Mouse (Mus musculus): ENCODE data around the gene Angel1. TPM values are rescaled to one million over a fixed set of nuclear protein-coding genes. Genes with fewer than 3 reads are reported as not detected.

Gene Angel1
- polyA plus RNA-seq, 2 experiments from 2014 or later = 4.0 to 5.7 TPM

DNA sequence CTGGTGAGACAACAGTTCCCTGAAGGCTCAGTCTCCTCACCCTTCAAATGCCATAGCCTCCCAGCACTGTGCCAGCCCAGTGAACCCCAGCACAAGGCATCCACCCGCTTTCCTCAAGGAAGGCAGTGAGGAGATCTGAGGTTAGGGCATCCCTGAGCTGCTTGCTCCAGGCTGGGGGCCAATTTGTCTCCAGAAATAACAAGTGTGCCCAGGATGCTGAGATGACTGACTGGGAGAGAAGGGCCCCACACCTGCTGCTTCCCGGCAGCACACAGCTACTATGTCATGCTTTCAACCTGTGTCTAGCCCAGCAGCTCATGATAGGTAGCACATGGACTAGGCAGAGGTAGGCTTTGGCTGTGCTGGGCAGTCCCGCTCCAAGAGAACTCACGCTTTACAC lies 24.8 kb downstream of the Angel1 start:
- ATAC-seq = no peak

DNA sequence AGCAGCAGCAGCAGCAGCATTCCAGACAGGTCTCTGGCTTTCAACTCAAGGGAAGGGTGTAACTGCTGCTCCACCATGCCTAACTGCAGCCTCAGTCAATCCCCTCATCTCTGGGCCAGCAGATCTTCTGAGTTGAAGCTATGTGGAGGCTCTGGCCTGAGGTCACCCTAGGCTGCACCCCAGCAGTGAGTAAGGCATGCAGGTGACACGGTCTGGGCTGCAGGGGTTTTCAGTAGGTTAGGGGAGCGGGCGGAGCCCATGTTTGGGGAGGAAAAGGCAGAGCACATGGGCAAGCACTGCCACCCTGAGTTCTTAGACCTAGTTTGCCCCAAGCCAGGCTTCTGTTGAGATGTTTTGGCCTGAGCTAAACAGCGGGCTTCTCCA lies 25.3 kb downstream of the Angel1 start:
- ATAC-seq = no peak

DNA sequence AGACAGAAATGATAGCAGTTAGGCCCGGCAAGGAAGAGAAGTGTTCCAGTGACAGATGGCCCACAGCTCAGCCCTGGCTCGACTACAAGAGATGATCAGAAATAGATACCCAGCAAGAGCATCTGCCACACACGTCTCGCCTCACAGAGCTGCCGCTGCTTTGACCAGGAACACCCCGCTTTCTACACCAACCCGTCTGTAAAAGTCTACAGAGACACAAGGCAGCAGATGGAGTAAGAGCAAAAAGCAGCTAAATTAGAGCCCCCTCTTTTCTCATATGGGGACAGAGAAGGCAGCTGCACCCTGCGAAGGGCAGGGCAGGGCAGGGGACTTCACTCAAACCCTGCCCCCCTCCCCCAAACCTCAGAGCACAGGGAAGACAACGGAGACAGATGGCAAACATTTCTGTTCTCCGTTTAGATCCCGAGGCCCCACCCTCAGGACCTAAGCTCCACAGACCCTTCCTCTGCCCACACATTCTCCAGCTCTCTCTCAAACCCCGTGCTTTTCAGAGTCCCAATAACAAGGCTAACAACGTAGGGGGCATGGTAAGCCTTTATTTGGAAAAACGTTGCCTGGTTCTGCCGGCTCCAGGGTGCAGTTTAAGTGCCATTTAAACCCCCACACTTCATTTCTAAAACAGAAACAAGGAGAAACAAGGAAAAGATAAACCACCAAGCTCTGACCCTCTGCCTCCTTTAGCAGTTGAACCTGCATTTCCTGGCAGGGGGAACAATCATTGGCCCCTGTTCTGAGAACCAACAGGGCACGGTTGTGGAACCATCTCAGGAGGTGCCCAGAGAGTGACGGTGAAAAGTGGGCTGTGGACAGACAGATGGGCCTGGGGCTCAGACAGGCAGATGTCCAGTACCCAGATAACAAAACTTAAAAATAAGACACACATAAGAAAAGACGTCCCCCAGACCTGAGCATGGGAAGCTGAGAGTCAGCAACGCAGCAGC lies 26.0 kb downstream of the Angel1 start:
- no peak for ATAC-seq

DNA sequence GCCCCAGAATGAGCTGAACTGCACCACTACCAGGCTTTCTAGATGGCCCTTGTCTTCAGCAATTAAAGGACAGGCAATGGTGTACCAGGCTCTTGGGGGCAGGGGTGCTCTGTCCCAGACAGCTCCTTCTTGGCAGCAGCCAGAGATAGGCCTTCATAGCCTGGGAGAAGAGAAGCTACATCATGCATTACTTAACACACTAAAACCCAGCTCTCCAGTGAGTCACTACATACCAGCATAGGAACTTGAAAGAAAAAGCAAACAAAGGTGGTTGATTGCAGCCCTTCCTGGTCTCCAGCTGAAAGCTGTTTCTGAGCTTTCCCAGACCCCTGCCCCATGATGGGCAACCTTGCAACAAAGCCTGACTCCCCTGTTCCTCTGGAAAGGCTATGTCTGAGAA lies 27.7 kb downstream of the Angel1 start:
- no peak for ATAC-seq

DNA sequence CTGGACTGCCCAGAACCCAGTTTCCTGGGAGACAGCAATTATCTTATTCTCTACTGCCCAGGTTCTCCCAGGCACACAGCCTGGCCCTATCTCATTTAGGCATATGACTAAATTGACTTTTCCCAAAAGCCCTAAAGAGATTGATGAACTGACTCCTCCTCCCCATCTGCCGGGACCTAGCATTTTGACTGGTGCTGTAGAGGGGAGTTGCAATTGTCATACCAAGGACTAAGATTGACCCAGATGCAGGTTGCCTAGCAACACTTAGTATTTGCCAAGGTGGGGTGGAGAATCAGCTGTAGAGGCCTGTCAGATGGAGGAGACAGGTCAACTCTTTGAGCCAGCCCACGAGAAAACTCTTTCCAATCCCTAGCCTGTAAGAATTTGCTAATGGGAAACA lies 28.3 kb downstream of the Angel1 start:
- no peak for ATAC-seq

DNA sequence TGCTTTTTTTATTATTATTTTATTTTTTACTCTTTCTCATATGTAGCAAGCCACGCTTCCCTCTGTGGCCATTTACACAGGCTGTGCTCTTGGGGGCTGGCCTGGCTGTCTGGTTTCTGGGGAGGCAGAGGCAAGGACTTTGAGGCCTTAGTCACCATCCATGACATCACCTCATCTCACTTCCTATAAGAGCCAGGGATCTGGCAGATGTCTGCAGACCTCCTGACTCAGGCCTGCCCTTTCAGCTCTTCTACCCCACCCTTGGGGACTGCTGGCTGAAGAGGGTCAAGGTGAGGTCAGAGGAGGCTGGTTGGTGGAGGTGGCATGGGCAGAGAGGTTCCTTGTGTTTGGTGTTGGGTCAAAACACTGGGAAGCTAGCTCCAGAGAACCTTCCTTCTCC lies 31.8 kb downstream of the Angel1 start:
- ATAC-seq = no peak

DNA sequence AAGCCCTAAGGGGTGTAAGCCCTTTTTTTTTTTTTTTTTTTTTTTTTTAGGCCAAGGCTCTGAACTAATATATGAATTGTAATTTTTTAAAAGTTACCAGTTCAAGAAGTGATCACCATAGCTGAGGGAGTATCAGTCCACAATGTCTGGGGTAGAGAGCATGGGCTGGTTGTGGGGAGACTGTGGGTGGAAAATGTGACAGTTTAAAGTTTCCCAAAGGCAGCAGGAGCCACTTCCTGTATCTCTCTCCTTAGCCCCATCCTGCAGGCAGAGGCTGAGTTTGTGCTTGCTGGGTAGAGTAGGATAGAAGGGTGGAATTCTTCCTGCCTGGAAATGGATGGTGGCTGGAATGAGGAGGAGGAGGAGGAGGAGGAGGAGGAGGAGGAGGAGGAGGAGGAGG lies 32.9 kb downstream of the Angel1 start:
- ATAC-seq = peak; percentile 76

DNA sequence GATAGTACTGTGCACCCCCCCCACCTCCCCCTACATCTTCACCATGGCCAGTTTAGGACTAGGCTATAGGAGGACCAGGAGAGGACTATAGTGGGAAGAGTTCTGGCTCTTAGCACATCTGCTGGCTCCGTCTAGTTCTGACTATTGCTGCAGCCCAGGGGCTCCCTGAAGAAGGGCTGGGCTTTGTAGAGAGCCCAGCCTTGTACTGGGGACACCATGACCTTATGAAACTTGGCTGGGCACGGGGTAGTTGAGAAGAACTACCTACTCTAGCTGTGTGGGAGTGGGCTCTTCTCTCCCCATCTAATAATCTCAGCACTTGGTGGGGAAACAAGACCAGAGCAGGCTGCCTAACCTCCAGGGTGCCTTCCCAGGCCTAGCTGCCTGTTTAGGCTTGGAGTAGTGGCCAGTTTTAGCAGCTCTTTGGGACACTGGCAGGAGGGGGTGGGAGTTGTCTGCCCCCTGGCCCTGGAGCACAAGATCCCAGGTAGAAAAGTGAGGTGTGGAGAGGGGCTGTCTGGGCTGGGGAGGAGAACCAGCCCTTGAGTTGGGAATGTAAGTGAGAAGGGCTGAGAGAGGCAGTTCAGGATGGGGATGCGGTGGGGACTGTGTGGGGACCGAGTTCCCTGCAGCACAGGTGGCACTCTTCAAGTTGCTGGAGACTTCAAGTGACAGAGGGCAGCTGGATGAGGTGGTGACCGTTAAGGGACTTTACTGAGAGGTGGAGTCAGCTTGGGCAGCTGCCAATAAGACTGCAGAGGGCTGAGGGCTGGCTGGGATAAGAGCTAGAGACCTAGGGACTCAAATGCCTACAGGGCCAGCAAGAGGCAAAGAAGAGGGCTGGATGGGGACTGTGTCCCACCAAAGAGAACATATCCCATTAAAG lies 33.5 kb downstream of the Angel1 start:
- ATAC-seq = no peak

DNA sequence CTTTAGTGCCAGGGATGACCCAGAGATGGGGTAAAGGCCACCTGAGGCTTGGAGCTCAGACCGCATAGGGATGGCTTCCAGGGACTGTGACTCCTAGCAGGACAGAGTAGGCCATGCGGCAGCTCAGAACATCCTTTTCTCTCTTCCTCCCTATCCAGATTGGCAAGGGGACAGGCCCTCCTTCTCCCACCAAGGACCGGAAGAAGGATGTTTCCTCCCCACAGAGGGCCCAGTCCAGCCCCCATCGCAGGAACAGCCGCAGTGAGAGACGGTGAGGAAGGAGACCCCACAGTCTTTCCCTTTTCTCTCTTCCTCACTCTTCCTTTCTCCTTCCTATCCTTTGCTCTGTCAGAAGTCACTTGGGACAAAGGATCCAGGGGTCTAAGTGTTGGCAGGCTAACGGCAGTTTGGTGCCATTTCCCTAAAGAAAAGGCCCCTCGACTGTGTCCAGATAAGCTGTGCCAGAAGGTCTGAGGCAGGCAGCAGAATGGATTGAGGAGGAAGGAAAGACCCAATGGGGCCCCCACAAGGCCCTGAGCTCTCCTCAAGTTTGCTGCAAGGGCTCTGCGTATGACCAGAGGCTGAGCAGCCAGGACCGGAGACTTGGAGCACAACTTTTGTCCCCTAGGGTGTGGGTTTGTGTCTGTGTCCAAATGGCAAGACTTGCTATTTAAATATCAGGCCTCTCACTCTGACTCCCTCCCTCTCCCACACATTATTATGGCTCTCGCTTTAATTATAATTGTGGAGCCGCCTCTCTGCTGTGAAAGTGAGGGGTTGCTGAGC lies 35.4 kb downstream of the Angel1 start:
- no peak for ATAC-seq

DNA sequence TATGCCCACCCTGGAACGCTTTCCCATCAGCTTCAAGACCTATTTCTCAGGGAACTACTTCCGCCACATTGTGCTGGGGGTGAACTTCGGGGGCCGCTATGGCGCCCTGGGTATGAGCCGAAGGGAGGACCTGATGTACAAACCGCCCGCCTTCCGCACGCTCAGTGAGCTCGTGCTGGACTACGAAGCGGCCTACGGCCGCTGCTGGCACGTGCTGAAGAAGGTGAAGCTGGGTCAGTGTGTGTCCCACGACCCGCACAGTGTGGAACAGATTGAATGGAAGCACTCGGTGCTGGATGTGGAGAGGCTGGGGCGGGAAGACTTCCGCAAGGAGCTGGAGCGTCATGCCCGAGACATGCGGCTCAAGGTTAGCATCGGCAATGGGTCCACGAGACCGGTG lies 37.3 kb downstream of the Angel1 start:
- no peak for ATAC-seq

DNA sequence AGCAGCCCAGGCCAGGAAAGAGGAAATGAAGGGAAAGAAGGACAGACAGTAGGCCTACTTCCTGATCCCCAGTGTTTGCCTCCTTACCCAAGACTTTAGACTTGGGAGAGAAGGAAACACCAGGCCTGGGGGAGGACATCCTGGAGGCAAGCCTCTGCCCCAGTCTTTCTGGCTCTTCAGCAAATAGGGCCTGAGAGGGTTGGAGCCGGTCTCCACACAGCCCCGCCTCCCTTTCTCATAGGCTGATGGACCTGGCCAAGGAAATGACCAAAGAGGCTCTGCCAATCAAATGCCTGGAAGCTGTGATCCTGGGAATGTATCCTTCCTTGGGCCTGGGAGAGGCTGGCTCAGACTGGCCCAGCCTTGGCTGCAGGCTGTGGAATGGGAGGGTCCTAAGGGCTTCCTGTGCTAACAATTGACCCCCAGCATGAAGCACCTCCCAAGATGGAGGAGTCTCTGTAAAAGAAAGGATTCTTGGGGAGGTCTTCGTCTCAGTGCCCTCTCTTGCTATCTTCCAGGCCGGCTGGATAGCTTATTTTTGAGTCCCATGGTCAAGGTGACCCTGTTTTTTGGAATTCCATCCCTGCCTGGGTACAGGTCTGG lies 38.2 kb downstream of the Angel1 start:
- ATAC-seq = no peak

DNA sequence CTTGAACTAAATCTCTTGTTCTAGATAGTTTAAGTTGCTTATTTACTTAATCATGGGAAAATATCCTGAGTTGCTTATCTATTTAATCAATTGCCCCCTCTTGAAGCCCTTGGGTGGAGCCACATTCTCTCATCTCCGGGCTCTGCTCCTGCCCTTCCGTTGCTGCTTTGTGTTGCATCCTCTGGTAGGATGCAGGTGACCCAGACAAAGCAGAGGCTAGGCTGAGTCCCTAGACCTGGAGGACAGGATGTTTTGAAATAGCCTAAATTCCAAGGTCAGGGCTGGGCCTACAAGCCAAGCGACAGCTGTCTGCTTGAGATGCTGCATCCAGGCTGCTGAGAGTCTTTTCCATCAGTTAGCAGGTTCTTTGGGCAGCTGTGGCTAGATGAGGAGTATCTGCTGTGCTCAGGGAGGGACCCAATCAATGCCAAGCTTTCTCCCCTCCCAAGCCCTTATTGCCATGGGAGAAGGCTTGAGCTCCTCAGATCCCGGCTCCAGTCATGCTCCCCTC lies 38.8 kb downstream of the Angel1 start:
- no peak for ATAC-seq

DNA sequence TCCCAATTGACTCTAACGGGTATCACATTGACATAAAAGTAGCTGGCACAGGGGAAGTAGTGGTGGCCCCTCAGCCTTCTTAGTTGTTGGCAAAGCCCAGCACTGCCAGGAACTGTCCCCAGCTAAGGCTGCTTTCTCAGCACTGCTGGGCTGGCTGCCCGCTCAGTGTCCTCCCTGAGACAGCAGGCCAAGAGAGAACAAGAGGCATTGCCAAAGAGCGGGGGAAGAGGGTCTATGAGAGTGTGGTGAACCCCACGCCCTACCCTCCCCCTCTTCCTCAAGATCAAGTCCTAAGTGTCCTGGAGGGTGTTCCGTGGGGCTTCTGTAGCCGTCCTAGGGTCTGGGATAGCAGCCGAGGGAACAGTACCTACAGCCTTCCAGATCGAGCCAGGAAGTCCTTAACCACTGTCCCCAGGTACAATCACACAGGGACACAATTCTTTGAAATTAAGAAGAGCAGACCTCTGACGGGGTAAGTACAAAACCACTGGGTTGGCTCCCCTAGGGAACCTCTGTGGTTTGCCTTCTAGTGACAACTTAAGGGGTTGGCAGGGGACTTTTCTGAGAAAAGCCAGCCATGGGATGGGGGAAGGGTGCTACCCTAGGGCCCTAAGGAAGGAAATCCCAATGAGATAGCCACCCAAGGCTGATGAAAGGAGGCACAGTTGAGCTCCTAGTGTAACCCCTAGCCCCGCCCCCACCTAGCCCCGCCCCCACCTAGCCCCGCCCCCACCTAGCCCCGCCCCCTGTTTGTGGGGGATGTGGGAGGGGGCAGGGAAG lies 39.5 kb downstream of the Angel1 start:
- peak; percentile 63 for ATAC-seq

DNA sequence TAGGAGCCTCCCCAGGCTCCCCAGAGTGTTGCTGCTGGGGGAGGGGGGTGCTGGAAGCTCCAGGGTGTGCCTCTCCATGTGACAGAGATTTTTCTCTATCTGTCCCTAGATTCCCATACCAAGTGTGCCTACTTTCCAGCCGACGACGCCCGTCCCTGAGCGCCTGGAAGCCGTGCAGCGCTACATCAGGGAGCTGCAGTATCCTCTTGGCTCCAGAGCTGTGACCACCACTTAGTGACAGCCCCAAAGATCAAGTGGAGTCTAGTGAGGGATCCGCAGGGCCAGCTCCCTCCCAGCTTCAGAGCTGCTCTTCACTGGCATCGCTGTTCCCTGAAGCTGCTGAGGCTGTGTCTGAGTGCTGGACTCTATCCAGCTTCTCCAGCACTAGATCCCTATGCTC lies 41.0 kb downstream of the Angel1 start:
- ATAC-seq = no peak

DNA sequence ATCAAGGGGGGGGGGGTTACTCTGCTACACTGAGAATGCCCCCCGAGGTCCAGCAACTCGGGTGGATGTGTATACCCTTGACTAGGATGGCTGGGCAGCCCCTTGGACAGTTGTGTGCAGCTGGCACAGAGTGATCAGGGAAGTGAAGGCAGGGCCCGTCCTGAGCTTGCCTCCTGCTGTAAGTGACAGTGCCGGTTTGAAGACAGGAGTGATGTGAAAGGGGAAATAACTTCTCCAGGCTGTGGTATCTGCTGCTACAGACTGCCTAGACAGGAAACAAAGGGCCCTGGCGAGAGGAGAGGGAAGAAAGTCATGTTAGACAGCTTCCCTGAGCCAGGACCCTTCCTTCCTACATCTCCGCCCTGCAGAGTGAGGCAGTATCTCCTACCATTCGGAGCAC lies 42.6 kb downstream of the Angel1 start:
- ATAC-seq = no peak

DNA sequence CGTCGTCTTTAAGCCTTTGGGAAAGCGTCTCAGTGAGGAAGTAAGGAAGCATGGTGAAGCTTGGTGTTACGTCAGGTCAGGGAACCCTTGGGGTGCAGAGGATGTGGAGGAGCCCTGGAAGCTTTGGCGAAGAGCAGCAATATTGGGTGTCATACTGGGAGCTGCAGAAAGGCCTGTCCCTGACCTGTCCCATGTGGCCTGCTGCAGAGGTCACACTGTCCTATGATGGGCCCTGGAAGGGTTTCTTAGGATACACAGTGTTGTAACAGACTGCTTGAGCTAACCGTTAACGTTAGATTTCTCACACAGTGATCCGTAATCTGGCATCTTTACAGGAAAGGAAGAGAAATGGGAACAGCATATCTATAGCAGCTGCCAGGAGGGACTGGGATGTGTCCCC lies 44.1 kb downstream of the Angel1 start:
- ATAC-seq = no peak

DNA sequence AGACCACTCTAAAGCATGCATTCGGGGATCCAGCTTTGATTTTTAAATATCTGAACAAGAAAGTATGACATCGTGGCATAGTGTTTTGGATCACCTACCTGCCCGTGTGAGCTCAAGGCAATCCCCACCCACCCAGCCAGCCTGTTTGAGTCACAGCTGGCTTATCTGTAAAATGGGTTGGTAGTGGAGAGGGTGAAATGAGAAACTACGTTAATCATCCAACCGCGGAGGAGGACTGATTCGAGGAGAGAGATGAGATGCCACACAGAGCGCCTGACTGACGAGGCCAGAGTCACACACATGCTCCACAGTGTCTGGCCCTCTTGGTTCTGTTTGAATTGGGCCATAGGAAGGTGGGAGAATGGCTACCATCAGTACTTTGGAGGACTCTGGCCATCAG lies 44.6 kb downstream of the Angel1 start:
- ATAC-seq = no peak

DNA sequence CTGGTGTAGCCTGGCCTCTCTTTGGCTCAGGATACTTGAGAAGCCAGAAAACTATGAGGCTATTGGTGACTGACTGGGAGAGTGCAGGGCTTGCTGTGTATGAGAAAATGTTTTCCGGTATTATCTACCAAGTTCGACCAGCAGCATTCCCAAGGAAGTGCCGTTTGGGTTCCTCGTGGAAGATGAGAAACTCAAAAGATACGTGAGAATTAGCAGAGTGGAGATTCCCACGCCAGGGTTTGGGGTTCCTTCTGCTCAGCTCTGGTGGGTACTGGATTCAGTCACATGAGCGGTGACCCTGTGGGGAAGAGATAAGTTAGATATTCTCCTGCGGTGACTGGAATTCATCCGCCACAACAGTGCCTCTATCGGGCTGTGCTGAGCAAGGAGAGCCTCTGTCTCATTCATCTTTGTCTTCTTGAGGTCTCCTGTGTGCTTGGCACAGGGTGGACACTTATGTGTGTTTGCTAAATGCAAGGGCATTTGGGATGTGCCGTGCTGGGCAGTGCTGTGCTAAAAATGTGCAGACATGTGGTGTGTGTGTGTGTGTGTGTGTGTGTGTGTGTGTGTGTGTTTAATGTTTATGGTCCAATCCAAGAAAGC lies 45.6 kb downstream of the Angel1 start:
- ATAC-seq = no peak

DNA sequence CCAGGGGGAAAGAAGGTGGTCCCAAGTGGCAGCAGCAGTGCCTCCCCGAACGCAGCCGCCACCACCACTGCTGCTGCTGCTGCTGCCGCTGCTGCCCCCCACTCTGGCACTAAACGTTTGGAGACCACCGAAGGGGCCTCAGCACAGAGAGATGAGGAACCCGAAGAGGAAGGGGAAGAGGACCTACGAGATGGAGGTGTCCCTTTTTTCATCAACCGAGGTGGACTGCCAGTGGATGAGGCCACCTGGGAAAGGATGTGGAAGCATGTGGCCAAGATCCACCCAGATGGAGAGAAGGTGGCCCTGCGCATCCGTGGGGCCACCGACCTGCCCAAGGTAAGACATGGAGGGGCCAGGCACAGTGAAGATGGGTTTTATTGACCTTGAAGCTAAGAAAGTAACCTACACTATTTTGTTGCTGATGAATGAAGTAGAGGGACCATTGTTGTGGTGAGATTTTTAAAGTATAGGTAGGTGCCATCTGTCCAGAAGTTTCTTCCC lies 46.2 kb downstream of the Angel1 start:
- ATAC-seq = no peak

DNA sequence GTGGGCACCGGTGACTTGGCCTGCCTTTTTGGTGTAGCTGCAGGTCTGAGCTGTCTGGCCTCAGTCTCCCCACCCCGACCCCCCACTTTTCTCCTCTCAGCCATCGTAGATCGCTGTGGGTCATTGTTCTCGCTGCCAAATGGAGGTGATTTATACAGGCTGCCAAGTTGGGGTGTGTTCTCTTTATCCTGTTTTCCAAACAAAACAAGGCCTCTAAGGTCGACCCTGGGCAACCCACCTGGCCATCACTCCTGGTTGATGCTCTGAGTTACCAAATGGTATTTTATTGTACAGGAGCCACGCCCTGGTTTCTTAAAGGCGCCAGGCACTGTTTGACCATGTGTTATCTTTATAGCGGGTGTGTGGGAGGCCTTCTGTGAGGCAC lies 46.7 kb downstream of the Angel1 start:
- ATAC-seq = no peak
